Mouse (Mus musculus) natural killer cell, adult 2 months (primary cell): ENCODE measurements at regions not wholly inside any gene's neighbourhood (a gene's known extent, or its start where the extent isn't known, plus 50 kb on each side); places are given as distances from the start of the nearest gene placed in this dataset.

Source experiments
- DNase-seq, 2 experiments: peaks; one replicate each; pipeline ENCODE4 v3.0.0; 2022; ENCODE audit warnings: low spot score in 2 of 2

DNA sequence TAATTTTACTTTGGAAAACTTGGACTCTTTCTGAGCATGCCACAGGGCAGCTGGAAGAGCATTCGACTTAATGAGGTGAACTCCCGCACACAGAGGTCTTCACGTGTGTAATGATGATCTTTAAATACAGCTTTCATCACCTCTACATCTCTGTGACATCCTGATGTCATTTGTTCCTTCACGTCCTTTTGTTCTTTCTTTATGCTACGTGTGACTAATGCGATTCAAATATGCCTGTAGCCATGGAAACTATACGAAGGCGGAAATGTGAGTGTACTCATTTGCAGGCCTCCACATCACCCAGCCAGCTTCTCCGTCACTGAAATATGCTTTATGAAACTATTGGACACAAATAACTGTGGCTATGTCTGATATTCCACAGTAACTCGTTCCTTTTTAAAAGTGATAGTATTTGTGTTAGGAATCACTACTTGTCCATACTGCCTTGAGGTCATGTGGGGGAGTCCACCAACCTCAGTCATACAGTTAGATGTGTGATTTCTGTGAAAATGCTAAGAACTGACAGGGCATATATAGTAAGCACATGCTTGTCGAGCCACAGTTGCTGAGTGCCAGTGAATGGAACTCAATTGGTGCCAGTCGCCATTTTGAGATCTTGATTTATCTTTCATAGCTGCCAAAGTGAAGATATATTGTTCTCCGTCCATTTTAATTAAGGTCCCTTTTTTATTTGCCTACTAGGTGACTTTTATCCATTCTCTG lies 145.9 kb downstream of the Plk2 start:
- DNase-seq = no peak

DNA sequence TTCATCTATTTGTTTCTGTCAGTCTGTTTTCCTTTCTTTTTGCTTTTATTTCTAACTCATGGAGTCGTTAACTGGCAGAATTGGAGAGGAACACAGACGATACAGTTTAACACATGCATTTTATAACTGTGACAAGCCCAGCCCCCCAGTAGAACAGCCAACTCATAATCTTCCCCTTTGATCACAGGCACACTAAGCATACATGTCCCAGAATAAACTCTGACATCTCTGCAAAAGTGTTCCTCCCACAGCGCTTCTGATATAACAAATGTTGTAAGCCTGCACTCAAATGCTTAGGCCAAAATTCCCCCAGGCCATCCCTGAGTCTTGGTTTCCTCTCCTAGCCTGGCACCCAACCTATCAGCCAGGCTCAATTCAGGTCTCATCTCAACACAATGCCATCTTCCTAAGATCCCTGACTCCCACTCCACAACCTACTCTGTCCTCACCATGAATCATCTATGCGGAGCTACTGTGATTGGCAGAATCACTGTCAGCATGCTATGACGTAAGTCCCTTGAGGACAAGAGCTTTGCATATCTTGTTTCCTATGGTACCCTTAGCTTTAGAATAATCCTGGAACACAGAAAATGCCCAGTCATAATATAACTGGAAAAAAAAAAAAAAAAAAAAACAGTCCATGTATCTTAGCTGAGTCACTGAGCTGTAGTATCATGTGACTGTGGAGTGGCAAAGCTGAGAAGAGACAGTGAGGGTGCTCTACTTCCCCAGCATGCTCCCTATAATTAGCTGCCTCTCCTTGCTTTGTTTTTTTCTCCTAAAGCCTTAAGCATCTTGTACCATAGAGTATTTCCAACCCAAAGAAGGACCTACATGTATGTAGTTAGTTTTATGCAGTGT lies 146.7 kb downstream of the Plk2 start:
- DNase-seq = no peak

- DNase-seq = no peak
Observed at GRCm38 (mm10) chr13:110542303-110543065, 147.6 kb downstream of the Plk2 start.

DNA sequence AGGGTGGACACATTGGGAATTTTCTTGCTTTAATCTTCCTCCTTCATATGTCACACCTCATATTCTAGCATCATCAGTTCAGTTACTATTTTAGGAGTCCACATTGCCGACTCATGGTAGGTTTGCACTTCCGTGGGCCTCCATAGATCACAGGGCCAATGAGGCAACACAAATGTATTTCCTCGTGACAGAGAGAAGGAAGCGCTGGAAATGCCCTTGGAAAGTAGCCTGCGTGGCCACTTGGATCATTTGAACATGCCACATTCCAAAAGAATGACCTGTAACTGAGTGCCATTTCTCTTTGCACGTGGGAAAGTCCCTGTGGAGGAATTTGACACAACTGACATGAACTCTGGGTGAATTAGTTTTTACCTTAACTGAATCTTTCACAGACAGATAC lies 150.6 kb downstream of the Plk2 start:
- no peak for DNase-seq

DNA sequence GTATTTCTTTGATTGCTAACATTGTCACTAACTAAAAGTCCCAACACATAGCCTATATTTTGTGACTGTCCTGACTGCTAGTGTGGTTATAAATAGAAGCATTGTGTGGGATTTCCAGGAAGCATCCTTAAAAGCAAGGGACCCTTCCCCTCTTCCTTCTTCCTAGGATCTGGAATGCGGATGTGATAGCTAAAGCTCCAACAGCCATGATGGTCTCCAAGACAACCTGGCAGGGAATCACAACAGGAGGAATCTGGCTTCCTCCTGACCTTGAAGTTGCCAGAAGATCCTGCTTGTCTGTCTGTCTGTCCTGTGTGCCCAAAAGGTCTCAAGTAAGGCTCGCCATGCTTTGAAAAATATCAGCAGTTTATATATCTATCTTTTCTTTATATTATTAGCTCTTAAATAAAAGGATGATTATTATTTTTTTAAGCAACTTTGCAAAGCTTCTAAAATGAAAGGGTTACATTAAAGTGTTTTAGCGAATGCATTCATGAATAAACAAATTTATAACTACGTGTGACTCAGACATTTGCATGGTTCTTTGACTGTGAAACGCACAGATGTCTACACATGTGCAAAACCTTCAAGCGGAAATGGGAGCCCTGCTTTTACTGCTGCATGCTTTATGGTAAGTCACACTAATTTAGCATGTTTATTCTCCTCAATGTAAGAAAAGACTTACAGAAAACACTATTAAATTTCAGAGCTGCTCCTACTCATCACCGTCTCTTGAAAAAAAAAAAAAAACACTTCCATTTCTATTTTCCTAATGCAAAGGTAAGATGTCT lies 160.9 kb downstream of the Plk2 start:
- DNase-seq = no peak

GRCm38 (mm10) chr13:110556355-110557095 lies 161.7 kb downstream of the Plk2 start:
- DNase-seq = no peak

GRCm38 (mm10) chr13:110557930-110558727 lies 163.3 kb downstream of the Plk2 start:
- DNase-seq = peak; percentile 8 to 20

- no peak for DNase-seq
Observed at GRCm38 (mm10) chr13:110560566-110560965, 165.7 kb downstream of the Plk2 start.

GRCm38 (mm10) chr13:110562499-110562898 lies 167.7 kb downstream of the Plk2 start:
- DNase-seq = peak; percentile 18 to 29

DNA sequence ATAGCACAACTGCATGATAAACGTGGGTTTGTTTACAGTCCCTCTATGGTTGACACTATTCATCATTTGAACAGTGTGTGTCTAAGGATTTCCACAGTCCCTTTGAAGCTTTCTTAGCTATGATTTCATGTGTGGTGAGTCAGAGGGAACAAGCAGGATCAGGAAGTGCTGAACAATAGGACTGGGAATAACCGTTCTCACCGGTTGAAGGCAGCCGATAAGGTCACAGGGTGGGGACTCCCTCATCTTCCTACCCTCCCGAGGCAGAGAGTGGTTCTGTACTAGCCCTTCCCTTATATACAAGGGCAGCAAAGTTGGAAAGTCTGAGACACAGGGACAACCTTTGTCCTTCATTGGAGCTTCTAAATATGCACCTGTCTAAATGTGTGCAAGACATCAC lies 168.1 kb downstream of the Plk2 start:
- DNase-seq = no peak

DNA sequence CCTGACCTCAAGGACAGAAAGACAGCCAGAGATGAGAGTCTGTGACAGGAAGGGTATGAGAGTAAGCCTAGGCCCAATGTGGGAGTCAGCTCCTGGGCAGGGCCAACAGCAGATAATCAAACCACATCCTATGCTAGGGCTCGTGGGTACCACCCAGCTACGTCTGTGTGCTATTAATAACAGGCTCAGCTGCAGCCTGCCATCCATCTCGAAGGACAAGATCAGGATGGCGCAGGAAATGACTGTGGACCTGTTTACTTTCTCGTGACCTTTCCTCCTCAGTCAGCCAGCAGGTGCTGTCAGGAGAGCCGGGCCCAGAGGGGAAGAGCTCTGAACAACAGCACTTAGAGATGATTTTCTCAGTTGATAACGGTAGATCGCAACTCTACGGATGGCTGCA lies 169.1 kb downstream of the Plk2 start:
- DNase-seq = peak; percentile 73 to 84

- peak in 1 of 2 experiments; percentile 61 for DNase-seq
Observed at GRCm38 (mm10) chr13:110568482-110569179, 173.8 kb downstream of the Plk2 start.

DNA sequence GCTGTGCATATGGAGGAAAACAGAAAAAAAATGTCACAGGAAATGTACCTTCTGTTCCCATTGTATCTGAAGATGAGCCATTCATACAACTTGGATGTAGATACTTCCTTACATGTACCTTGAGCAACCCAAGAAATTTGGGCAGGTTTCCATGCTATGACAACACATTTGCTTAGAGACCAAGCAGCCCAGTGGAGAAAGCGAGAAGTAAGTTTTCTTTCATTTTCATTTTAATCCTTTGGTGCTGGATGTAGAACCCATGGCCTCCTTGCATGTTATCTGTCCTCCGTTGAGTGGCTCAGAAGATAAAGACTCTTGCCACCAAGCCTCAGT lies 174.3 kb downstream of the Plk2 start:
- no peak for DNase-seq

- DNase-seq = no peak
Observed at GRCm38 (mm10) chr13:110570386-110570785, 175.5 kb downstream of the Plk2 start.

DNA sequence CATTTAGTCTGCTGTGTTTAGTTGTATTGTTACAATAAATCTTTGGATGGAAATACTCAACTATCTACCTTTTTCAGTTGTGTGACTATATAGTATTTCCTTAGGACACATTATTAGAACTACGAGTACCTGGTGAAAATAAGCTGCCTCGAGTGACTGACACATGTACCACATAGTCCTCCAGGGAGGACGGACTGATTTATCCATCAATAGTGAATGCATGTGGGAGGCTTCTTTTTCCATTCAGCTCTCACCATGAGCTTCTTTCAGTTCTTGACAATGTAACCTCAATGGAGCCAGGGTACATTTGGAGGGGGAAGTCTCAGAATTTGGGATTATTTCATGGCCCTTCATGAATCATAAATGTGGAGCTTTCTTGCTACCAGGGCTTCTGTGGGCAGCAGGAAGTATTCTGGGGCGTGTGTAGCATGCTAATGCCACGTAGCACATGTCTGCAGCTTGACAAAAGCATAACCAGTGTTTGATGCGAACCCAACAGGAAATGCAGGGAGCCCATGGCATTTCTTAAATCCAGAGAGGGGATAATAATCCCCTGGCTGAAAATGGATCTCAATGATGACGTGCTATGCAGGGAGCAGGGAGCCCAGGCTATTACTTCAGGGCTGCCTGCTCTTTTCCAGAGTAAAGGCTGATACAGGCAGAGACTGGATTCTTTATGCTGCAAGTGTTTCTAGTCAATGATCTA lies 178.7 kb downstream of the Plk2 start:
- DNase-seq = no peak

DNA sequence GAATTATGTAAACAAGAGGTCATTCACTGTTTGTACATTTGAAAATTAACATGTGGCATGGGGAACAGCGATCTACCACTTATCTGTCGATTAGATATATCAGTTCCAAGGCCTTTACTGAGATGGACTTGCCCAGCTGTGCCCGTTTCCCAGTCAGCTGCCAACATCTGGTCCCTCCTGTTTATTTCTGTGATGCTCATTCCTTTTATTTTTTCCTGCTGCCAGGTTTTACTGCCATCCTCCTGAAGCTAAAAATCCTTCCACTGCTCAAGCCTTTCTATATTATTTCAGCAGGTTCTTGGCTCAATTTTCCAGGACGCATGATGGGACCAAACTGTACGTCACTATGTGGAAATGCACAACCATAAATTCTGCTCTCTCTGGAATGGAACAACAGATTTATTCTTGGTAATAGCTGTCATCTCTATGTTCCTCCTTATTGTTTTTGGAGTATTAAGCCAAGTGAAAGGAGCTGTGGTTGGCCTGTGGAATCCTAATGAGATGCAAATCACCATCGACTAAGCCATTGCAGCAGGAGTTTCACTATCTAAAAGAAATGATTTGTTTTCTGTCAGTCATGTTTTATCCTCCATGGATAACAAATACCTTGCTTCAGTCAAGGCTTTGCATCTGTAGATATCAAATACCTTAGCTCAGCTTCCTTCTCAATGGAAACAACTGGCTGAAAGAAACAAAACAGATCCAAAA lies 180.1 kb downstream of the Plk2 start:
- no peak for DNase-seq

- DNase-seq = no peak
Observed at GRCm38 (mm10) chr13:110578159-110578558, 183.3 kb downstream of the Plk2 start.

DNA sequence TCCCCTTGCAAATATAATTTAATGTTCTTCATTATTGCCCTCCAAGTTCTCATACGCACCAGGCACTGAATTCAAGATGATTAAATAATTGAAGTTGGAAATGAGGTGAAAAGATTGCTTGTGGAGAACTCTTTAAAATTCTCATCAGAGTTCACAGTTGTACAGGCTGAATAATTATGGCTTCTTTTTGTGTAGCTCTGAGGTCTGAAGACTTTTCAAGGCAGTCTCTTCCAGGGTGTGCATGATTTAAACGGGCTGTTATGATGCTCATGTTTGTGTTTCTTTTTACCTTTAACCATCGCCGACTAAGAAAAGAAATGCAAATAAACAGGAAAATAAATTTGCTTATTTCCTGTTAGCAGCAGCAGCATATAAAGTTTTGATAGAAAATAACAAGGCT lies 185.3 kb downstream of the Plk2 start:
- DNase-seq = no peak
